Mouse (Mus musculus): ENCODE measurements at regions not wholly inside any gene's neighbourhood (a gene's known extent, or its start where the extent isn't known, plus 50 kb on each side); places are given as distances from the start of the nearest gene placed in this dataset.
A peak's percentile ranks its signal among the peaks of the same experiment; 100 is the strongest.

DNA sequence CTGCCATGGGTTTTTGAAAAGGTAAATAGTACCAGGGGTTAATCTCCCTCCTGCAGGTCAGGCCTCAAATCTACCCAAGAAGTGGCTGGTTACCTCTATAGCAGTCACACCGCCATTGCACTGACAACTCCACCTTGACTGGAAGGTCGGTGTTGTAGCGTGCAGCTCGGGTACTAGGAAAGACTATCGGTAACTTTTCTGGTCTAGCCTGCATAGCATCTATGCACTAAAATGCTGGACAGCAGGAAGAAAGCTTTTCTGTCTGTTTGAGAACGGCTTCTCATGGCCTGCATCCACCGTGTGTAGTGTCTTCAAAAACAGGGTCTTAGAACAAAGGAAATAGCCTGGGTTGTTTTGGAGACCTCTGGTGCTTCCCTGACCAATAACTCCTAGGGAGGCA lies 88.8 kb downstream of the Bms1 start:
- DNase-seq (ENCODE audit: inconsistent age in 2 of 2, low spot score in 1 of 2) = no peak

DNA sequence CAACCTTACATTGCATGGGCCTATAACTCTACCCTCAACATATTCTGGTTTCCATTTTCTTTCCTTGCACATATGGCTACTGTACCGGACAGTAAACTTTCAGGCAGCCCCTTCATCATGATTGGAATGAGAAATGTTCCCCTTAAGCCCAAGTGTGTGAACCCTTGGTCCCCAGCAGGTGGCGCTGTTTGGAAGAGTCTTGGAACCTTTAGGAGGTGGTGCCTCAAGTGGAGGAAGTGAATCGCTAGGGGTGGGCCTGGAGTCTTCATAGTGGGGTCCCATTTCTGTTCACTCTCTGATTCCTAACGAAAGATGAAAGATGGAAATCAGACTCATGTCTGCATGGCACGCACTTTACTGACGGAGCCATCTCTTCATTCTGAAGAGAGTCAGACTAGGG lies 91.8 kb downstream of the Bms1 start:
- DNase-seq (ENCODE audit: inconsistent age in 2 of 2, low spot score in 1 of 2) = no peak

- DNase-seq (ENCODE audit: inconsistent age in 2 of 2, low spot score in 1 of 2) = no peak
Measured at GRCm38 (mm10) chr6:118325681-118326080, 93.6 kb downstream of the Bms1 start.

- no peak for DNase-seq (ENCODE audit: inconsistent age in 2 of 2, low spot score in 1 of 2)
Measured at GRCm38 (mm10) chr6:118324559-118324958, 94.7 kb downstream of the Bms1 start.

DNA sequence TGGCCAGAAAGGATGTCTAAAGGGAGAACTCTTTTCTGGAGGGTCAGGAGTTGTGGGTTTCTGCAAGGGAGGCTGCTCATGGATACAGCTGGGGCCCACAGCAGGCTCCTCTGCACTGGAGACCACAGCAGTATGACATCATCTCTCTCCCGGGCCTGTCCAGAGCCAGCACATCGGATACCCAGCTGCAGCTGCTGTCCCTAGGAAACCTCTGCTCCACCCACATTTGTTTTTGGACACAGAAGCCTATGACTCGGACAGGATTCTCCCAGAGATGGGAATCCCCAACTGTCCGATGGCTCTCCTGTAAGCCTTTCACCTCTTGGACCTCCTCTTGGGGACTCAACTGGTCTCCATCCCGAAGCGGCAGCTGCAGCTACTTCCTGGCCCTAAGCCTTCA lies 96.2 kb downstream of the Bms1 start:
- no peak for DNase-seq (ENCODE audit: inconsistent age in 2 of 2, low spot score in 1 of 2)

DNA sequence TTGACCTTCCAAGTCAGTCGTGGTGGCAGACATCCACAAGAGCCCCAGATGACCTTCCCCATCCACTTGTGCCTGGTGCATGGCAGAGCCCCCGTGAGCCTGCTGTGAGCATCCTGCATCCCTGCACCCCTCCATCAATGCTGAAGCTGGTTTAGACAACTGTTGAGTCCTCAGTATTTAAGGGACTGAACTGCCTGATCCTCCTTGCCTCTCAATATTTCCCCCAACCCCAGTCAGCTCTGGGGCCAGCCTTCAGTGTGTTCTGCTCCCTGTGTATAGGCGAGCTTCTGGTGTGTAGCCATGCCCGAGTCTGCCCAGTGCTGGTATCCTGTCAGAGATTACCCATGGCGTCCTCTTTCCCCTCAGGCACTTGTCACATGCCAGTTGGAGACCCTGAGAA lies 96.6 kb downstream of the Bms1 start:
- no peak for DNase-seq (ENCODE audit: inconsistent age in 2 of 2, low spot score in 1 of 2)

DNA sequence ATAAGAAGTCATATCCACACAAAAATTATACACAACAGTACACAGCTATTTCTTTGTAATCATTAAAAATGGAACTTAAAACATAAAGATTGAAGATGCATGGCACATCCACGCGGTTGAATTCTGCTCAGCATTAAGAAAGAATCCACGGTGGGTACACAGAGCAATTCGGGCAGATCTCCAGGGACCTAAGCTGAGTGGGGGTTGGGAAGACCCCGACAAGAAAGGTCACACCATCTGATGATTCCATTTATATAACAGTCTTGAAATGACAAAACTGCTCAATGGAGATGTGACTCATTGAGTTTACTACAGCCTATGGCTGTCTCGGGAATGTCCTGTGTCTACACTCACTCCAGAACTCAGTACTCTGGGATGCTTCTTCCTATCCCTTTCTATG lies 97.2 kb downstream of the Bms1 start:
- DNase-seq (ENCODE audit: inconsistent age in 2 of 2, low spot score in 1 of 2) = no peak

DNA sequence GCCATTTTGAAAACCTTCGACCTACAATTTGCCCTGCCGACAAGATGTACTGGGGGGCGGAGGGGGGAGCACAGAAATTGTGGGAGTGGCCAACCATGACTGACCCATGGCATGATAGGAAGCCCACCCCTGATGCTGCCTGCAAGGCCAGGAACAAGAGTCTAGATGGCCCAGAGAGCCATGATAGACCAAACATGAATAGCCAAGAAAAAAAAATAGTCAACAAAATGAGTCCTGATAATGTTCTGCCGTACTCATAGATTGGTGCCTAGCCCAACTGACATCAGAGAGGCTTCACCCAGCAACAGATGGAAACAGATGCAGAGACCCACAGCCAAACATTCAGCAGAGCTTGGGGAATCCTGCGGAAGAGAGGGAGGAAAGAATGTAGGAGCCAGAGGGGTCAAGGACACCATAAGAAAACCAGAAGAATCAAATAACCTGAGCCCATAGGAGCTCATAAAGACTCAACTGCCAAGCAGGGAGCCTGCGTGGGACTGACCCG lies 99.2 kb downstream of the Bms1 start:
- no peak for DNase-seq (ENCODE audit: inconsistent age in 2 of 2, low spot score in 1 of 2)

DNA sequence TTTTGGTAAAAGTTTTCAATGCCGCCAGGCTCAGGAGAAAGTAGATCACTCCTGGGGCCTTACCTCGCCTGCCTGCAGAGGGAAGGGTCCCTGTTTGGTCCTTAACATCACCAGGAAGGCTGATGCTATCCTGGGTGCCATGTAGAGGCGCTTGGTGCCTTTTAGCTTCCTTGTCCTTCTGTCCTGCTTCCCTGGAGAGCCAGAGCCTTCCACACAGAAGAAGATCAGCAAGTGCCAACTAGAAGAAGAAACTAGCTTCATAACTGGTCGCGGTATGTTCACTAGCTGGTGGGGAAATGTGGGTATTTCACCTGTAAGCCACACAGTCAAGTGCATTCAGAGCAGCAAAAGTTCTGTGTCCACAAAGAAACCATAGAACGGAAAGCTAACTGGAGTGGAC lies 103.4 kb downstream of the Bms1 start:
- no peak for DNase-seq (ENCODE audit: inconsistent age in 2 of 2, low spot score in 1 of 2)

GRCm38 (mm10) chr6:118314941-118315687 lies 104.2 kb downstream of the Bms1 start:
- peak in 1 of 2 experiments; percentile 42 for DNase-seq (ENCODE audit: inconsistent age in 2 of 2, low spot score in 1 of 2)

- DNase-seq (ENCODE audit: inconsistent age in 2 of 2, low spot score in 1 of 2) = peak in 1 of 2 experiments; percentile 38
Measured at GRCm38 (mm10) chr6:118311081-118311480, 108.2 kb downstream of the Bms1 start.

- DNase-seq (ENCODE audit: inconsistent age in 2 of 2, low spot score in 1 of 2) = peak; percentile 78
Measured at GRCm38 (mm10) chr6:118309923-118310322, 109.4 kb downstream of the Bms1 start.

DNA sequence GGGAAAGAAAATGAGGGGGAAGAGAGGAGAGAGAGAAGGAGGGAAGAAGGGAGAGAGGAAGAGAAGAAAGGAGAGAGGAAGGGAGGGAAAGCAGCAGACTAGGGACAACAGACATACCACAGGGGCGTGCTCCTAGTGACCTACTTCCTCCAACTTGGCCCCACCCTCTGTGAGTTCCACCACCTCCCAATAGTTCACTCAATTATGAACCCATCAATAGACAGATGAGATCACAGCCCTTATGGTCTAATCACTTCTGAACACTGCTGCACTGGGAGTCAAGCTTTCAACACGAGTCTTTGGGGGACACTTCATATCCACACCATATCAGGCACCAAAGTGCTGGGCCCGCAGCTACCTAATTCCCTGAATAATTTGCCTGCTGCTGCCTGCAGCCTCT lies 110.7 kb downstream of the Bms1 start:
- no peak for DNase-seq (ENCODE audit: inconsistent age in 2 of 2, low spot score in 1 of 2)

DNA sequence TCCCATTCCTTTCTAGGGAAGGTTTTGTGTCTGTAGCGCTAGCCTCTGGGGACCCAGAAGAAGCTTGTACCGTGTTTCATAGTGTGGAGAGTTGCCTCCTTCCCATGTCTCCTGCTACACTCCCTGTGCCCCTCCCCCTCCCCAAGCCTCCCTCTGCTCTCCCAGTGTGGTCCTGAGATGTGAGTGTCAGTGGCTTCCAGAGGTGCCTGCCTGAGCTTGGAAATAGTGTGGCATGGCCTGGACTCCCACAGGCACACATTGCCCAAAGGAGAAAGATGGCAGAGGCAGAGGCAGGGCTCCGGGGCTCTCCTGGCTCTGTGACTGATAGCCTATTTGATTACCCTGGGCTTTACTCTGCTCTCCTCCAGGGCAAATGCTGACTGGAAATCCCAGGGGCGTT lies 110.0 kb upstream of the Ret start:
- no peak for DNase-seq (ENCODE audit: inconsistent age in 2 of 2, low spot score in 1 of 2)

GRCm38 (mm10) chr6:118305209-118305608 lies 107.7 kb upstream of the Ret start:
- no peak for DNase-seq (ENCODE audit: inconsistent age in 2 of 2, low spot score in 1 of 2)

GRCm38 (mm10) chr6:118302783-118303350 lies 105.3 kb upstream of the Ret start:
- DNase-seq (ENCODE audit: inconsistent age in 2 of 2, low spot score in 1 of 2) = no peak

DNA sequence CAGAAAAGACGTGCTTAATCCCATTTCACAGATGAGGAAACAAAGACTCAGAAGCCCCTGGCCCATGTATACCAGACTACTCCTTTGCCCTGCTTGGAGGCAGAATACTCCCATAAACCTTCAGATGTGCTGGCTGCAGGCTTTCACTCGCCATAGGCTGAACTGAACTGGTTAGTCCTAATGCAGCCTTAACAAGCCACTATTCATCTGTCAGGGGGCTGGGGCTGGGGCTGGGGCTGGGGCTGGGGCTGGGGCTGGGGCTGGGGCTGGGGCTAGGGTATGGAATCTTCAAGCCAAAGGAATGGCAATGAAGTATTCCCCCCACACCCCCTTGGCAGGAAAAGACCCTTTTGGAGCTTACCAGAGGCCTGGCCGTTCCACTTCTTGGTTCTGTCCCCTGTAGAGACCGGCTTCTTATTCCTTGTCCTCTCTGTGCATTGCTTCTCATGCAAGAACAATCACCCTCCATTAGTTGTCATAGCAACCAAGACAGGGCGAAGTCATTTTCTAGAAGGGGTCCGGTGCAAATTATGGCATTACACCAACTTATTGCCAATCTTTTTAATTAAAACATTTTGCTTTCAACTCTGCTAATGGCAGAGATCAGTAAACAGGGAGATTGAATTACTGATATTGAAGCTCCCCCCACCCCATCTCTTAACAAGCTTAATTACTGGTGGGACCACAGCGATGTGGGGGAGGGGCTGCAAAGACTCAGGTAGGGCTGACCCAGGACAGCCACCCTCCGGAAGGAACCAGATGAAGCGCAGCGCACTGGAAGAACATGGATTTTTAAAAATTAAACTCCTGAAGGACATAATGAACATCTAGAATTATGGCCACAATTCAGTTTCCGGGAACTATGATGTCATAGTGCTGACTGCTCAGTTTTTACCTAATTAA lies 104.6 kb upstream of the Ret start:
- no peak for DNase-seq (ENCODE audit: inconsistent age in 2 of 2, low spot score in 1 of 2)

- DNase-seq (ENCODE audit: inconsistent age in 2 of 2, low spot score in 1 of 2) = peak; percentile 31 to 40
Measured at GRCm38 (mm10) chr6:118300781-118301180, 103.3 kb upstream of the Ret start.

GRCm38 (mm10) chr6:118297576-118297975 lies 100.1 kb upstream of the Ret start:
- DNase-seq (ENCODE audit: inconsistent age in 2 of 2, low spot score in 1 of 2) = no peak

DNA sequence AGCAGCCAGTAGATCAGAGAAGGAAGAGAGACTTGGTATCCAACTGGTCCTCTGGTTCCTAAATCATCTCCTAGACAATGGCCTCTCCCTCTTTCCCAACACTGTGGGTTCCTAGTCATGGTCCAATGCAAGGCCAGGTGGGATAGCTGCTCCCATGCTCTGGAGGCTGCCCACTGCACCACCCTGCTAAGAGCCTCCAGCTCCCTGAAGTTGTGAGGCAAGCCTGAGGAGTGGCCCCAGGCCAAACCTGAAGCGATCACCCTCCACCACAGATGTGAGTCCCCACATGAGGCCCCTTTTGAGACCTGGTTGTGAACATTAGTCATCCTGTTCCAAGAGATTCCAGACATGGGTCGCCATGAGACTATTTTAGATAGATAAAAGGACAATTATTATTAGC lies 96.5 kb upstream of the Ret start:
- no peak for DNase-seq (ENCODE audit: inconsistent age in 2 of 2, low spot score in 1 of 2)

- no peak for DNase-seq (ENCODE audit: inconsistent age in 2 of 2, low spot score in 1 of 2)
Measured at GRCm38 (mm10) chr6:118292928-118293327, 95.4 kb upstream of the Ret start.

DNA sequence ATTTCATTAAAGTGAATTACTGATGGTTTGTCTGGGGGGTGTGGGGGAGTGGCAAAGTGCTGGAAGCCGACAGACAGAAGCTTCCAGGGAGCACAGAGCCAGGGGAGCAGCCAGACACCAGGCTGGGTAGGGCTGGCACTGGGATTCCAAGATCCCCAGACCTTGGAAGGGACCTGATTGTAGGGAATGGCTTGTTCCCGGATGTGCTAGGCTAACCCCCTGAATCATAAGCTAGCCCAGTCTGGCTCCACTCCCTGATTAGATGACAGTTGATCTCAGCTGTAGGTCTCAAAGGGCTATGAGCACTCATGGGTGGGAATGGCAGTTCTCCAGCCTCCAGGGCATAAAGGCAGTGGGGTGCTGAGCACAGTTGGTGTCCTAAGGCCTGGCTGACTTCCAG lies 94.8 kb upstream of the Ret start:
- DNase-seq (ENCODE audit: inconsistent age in 2 of 2, low spot score in 1 of 2) = no peak
